Mouse (Mus musculus): ENCODE data around the gene Nek6.

DNA sequence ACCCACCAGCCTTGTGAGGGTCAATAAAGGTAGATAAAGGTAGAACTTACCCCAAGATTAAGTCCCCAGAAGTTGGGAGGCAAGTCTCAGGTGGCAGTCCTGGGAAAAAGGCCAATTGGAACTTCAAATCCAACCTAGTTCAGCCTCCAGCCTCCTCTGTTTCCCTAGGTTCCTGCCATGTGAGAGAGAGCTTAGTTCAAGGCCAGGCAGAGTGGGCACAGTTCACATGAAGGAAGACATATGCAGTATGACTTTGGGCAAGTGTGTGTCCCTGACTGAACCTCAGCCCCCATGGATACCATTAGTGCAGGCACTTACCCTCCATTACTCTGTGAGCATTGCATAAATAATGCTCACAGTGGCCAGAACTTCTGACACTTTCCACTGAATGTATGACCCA is 34.3 kb downstream of the Nek6 start:
- TF ChIP-seq CEBPB (IDR thresholded peaks at IDR 0.05; ENCODE audit: insufficient read depth, poor library complexity, severe bottlenecking) (no peak), MAX (IDR thresholded peaks at IDR 0.05; ENCODE audit: low read depth) (no peak), POLR2A (IDR thresholded peaks at IDR 0.05; ENCODE audit: insufficient read length, low read depth) (no peak), TCF12 (IDR thresholded peaks at IDR 0.05; ENCODE audit: insufficient read depth, poor library complexity, severe bottlenecking) (no peak), MYOG (IDR thresholded peaks at IDR 0.05; ENCODE audit: control insufficient read depth in 1 of 3, insufficient read depth in 1 of 3, insufficient read length in 2 of 3, low read depth in 2 of 3) (no peak), USF1 (IDR thresholded peaks at IDR 0.05; ENCODE audit: low read depth) (no peak), MYOD1 (IDR thresholded peaks at IDR 0.05; ENCODE audit: control insufficient read depth in 1 of 3, insufficient read length in 2 of 3, low read depth in 2 of 3) (no peak), POLR2AphosphoS2 (IDR thresholded peaks at IDR 0.05; ENCODE audit: insufficient read length, low read depth) (no peak), TCF3 (IDR thresholded peaks at IDR 0.05; ENCODE audit: insufficient read length, low read depth) (no peak), REST (IDR thresholded peaks at IDR 0.05; ENCODE audit: insufficient read depth, insufficient read length) (no peak), E2F4 (IDR thresholded peaks at IDR 0.05; ENCODE audit: insufficient read depth) (no peak), SRF (IDR thresholded peaks at IDR 0.05; ENCODE audit: control insufficient read depth, insufficient read length, low read depth) (no peak)

All from myocyte (in vitro differentiated cells).